Mouse (Mus musculus): ENCODE measurements around the gene Sec24d.
A peak's percentile ranks its signal among the peaks of the same experiment; 100 is the strongest.
"Not testable (repeated sequence)": the region's sequence is repeated elsewhere in the genome, so short reads cannot be mapped to it uniquely, and the experiment has no call there.

Sec24d gene

DNA sequence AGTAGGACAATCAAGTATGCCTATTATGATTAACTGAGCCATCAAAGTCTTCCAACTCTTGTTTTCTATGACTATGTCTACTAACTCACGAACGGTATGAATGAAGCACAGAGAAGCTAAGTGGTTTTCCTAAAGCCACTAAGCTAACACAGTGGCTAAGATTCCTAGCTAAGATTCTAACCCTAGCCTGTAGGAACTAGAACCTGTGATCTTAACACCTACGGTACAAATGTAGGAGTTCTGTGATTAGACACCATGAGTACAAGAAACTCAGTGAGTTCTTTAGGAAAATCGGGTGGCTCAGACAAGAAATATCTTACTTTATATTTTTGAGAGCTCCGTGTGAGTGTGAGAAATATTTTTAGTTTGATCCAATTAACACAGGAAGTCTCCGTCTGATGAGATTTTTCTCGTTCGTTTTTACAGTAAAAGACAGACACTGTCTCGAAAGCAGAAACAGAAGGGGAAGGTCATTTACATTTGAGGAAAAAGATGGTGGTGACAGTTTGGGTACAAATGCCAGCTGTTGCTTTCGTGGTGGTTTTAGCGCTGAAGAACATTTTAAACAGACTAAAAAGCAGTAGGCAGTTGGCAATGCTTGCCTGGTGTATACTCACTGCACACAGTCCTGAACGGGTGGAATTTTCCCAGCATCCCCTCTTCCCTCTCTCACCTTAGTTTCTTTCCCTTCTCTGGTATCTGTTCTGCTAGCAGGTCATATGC lies 81.0 kb downstream of the Sec24d start:
- peak; percentile 49 for DNase-seq

DNA sequence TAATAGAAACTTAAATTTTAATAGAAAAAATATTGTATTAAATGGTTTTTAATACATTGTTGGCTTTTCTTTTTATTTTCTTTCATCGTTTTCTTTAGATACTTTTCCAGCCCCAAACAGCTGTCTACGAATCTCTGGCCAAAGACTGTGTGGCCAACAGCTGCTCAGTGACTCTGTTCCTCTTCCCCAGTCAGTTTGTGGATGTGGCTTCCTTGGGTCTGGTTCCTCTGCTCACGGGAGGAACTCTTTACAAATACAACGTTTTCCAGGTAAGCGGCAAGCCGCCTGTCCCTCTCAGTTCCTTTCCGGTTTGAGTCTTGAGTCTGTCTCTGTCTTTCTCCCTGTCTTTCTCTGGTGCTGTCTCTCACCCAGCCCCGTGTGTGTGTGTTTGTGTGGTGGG lies 83.3 kb downstream of the Sec24d start:
- DNase-seq, result no peak

DNA sequence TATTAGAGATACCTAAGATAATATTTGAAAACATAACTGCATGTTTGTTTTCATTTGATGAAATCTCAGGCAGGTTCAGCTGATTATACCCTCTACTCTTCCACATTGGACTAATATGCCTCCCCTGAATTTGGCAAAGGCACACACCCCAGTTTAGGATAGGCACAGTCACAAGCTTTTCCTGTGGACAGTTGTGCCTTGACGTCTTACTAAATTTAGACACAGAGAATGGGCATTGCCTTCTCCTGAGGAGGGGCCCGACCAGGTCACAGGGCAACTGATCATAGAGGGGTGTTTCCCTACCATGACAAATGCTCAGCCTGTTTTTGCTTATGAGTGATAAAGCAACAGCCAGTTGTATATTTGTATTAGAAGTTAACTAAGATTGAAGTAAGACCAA lies 84.3 kb downstream of the Sec24d start:
- DNase-seq, result no peak

DNA sequence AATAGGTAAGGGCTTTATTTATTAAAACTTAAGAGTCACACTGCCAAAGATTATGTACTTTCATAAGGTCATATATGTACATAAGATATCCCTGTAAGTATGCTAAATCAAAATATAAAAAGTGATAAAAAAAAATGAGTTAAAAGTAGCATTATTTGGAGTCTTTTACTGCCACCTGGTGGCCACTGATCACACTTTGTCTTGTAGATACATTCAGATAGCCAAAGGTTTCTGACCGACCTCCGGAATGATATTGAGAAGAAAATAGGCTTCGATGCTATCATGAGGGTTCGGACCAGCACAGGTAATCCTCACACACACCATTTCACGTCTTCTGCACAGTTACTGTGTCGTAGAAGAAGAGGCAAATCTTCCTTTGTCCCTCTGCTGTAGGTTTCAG lies 85.9 kb downstream of the Sec24d start:
- peak; percentile 38 for DNase-seq

DNA sequence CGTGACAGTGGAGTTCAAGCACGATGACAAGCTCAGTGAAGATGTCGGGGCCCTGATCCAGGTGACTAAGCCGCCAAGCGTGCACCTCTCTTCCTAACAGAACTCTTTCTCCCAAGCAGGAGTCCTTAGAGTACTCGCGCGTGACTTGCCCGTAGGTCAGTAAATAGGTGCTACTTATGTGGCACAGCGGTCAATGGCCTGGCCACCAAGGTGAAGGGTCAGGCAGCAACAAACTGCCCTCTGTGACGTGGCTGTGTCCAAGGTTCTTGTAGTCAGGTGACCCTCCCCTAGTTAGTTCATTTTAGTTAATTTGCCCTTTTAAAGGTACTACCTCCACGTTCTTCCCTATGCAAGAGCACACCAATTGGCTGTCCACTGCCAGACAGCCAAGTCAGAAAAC lies 86.4 kb downstream of the Sec24d start:
- no peak for DNase-seq

DNA sequence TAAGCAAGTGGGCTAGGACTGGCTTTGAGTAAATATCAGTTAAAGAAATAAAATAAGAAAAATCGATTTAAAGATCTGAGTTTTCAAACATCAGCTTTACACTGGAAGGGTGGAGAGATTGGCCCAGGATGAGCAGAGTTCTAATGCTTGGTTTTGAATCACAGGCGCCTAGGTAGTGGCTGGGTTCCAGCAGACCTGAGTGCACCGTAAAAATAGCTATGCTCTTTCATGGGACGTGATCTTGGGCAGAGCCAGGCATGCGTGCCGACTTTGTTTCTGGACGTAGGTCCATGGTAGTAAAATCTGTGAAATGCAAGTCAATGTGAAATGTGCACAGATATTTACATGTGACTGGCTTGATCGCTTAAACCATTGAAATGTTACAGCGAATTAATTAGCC lies 87.1 kb downstream of the Sec24d start:
- DNase-seq, result no peak

DNA sequence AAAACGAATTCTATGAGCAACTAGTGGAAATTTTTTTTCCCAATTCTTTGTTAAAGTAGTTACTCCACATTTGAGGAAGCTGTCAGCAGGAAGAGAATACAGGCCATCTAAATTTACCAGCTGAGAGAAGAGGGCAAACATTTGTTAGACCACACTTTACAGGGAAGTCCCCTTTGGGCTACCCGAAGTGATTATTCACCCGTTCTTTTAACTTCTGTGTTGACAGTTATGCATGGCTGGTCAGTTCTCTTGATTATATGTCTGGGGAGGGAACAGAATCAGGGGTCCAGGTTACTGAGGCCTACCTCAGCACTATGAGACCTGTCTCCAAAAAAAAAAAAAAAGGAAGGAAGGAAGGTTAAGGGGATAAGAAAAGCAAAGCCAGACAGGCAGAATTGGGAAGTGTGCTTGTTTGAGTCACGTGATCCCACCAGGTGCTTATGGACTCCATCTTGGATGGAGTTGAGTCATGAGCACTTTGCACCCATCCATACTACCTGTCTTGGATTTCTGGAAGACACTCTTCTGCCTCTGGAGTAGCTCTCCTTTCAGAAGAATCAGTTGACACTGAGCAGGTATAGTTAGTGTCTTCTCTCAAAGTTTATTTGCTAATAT lies 89.2 kb downstream of the Sec24d start:
- DNase-seq, result no peak

DNA sequence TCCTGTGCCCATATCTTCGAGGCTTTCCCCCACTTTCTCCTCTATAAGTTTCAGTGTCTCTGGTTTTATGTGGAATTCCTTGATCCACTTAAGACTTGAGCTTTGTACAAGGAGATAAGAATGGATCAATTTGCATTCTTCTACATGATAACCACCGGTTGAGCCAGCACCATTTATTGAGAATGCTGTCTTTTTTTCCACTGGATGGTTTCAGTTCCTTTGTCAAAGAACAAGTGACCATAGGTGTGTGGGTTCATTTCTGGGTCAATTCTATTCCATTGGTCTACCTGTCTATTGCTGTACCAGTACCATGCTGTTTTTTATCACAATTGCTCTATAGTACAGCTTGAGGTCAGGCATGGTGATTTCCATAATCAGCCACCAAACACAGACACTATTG lies 99.6 kb downstream of the Sec24d start:
- not testable (repeated sequence) for DNase-seq

DNA sequence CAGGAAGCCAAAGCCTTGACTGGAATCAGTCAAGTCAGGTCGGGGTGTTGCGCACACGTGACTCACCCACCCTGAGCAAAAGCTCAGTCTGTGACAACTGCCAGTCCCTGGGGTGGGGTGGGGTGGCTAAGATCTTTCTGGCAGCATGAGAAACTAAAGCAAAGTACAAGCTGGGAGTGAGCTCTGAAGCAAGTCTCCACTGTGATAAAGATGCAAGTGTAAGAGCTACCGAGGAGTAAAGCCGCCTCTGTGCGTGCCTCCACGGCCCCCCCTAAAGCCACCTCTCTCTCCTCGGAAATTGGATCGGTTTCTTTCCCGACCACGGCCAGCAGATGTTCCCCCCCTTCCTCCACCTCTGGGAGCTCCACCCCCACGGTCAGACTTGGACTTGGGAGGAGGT lies 101.9 kb downstream of the Sec24d start:
- DNase-seq, result no peak

DNA sequence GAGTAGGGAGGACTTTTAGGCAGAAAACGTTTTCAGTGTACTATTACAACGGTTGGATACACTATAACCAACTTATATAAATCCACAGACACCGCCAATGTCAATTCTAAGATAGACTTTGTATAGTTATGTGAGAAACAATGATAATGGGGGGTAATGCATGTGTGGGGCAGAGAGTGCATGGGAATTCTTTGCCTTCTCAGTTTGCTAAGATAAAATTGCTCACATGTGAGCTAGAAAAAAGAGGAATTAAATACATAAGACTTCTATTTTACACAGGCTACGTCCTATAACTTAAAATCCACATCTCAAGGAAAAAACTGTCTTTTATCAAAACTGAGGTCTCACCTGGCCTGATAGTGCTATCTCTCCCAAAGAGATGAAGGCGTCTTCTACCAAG lies 103.7 kb downstream of the Sec24d start:
- DNase-seq, result no peak

DNA sequence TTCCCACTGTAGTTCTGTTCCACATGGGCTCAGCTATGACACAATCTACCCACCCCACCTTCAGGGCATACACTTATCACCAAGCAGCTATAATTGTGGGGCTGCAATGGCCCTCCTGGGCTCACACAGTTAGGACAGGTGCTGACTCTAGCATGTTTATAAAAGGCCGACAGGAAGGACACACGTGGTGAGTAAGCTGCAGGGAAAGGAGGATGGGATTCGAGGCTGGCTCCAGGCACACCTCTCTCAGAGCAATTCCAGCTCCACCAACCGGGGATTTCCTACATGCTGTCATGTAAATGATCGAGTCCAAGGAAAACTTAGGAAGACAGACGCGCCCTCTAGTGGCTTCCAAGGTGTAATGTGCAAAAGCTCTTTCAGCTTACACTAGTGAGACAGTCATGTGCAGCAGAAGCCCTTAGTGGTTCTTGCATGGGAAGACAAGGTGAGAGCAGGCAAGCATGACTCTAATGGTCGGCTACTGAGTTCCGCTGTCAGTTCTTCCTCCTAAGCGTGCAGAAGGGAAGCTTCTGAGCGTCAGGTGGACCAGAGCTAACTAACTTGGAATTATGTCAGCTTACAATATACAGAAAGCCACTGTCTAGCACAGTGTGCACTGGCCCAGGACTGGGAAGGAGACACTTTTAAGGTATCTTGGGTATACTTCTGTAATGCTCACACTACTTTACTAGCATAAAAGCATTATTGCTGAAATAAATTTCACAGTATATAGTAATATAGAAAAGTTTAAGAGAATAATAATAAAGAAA lies 104.7 kb downstream of the Sec24d start:
- peak; percentile 57 for DNase-seq

DNA sequence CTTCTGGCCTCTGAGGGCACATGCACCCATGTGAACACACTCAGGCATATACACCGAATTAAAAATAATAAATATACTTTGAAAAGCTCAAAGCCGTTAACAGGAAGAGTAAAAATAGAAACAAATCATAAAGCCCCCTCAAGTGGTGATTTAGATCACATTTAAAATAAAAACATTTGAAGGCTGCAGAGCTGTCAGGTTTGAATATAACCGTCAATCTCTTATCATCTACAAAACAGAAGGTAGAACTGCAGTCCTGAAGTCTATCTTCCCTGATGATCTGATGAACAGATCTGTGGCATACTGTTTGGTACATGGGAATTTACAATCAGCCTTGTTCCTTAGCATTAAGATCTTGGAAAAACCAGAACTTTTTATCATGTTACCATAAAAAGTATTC lies 109.3 kb downstream of the Sec24d start:
- DNase-seq, result no peak

DNA sequence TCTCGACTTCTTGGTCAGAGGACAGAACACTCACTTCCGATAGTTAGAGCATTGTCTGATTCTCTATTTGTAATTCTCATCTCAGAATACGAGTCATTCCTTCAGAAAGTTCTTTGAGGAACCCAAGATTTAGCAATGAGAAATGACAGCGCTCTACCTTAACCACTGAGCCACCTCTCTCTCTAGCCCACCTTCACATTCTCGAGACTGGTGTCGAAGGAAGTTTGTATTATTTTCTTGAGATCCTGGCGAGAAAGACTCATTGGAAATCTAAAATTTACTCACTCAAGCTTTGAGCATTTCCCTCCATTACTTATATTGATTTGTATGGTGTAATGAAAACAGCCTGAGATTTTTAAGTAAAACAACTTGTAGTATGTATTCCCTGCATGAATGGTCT lies 117.2 kb downstream of the Sec24d start:
- DNase-seq, result no peak

DNA sequence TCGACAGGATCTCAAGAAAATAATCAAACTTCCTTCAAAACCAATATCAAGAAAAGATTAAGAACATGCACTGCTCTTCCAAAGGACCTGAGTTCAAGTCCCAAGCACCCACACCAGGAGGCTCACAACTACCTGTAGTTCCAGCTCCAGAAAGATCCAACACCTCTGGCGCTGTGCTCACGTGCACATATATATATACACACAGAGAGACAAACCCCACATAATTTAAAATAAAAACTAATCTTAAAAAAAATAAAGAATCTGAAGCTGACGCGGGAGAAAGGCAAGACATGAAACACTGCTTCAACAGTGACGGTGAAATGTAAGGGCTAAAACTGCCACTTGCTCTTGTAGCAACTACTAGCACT lies 117.8 kb downstream of the Sec24d start:
- no peak for DNase-seq

DNA sequence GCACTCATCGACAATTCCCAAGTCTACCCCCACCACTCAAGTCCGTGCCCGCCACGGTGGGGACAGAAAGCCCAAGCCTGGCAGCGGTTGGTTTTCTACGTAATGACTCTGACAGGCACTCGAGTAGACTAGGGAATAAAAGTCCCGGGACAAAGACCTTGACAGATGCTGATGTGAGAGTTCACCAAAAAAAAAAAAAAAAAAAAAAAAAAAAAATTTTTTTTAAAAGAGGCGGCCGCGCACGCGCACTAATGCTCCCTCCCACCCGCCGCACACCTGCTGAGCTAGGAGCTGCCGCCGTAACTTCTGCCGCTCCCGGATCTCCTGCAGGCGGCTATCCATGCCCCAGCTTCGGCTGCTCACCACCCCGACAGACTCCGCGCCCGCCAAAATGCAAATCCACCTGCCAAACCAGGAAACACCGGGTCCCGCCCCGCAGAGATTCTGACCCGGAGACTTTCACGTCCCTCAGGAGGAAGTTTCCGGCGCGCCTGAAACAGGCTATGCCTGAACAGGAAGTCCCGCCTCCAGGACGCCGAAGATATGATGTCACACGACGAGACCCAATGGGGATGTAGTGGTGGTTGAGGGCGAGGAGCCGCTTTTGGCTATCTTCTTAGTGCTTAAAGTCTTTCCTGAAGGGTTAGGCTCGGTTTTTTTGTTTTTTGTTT lies 118.4 kb downstream of the Sec24d start, which contains the start of gene Mettl14:
Gene Mettl14 (minus strand): TSS at position 623 of the 671 bp plus-strand sequence.
- DNase-seq, result peak; percentile 97

DNA sequence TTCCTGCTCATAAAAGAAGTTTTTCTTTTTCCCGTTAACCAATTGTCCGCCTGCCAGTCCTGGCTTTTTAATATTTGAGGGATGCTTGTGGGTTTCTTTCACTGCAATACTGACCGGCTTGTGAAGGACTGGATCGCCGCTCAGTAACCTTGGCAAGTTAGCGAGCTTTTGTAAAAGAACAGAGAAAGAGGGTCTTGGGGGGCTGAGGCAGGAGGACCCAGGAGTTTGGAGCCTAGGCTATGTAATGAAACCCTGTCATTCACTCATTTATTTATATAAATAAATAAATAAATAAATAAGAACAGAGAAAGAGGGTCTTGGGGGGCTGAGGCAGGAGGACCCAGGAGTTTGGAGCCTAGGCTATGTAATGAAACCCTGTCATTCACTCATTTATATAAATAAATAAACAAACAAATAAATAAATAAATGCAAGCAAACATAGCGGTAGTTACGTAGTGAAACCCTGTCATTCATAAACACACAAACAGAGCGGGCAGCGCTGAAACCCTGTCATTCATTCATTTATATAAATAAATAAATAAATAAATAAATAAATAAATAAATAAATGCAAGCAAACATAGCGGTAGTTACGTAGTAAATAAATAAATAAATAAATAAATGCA lies 119.0 kb downstream of the Sec24d start:
- peak; percentile 20 for DNase-seq

DNA sequence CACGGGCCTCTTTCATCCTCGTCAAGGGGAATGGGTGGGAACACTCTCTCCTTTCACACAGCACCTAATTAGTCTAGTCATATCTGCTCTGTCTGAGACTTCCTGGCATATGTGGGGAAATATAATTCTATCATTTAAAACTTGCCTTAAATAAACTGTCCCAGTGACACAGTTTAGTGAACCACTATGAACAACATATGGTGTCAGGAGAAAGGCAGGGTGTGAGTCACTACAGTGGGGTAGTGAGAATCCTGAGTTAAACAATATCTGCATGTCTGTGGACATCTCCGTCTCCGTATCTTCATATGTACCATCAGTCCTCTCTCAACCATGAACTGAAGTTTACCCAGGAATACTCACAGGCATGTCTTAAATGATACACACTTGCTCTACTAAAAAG lies 123.9 kb downstream of the Sec24d start:
- no peak for DNase-seq

DNA sequence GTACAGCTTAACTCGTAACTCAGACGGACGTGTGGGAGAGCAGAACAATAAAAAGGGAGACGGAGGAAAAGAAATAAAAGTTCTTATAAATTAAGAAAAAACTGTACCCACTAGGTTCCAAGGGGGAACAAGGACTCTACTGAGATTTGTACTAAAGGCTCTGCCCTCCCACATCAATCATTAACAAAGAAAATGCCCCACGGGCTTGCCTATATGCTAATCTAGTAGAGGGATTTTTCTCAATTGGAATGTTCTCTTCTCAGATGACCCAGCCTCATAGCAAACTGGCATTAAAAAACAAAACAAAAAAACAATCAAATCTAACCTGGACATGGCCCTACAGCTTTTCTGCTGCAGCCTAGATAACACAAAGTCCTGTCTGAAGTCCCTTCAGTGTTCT lies 128.4 kb downstream of the Sec24d start:
- DNase-seq, result no peak

DNA sequence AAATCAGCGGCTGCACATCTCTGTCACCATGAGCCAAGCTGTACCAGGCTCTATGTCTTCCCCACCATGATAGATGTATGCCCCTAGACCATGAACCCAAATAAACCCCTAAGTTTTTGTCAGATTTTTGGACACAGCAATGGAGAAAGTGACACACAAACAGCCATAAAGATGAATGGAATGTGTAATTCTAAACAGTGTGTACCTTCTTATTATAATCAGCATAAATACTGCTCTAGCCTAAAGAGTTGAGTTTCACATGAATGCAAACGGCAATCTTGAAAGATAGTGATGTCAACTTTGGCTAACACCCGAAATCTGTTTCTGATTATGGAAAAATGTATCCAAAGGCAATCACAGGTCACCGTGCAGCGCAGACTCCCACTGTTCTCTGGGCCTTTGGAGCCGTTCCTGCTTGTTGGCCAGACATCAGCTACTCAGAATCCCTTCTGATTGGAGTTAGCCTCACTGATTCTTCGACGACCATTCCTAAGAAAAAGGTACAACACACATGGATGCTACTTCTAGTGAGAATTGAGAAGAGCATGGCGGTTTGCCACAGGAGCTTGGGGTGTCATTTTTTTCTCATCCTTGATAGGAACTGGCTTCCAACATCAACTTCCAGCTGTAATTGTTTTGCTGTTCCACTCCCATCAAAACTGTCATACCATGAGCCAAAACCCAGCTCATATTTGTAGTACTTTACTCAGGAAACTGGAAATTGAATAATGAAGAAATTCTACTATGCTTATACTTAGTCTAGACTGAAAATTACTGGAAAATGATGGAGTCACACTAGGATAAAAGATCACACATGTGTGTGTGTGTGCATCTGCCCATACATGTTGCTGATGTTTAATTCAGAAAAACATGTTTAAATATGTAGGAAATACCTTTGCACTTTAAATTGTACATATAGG lies 130.6 kb downstream of the Sec24d start:
- DNase-seq, result no peak

DNA sequence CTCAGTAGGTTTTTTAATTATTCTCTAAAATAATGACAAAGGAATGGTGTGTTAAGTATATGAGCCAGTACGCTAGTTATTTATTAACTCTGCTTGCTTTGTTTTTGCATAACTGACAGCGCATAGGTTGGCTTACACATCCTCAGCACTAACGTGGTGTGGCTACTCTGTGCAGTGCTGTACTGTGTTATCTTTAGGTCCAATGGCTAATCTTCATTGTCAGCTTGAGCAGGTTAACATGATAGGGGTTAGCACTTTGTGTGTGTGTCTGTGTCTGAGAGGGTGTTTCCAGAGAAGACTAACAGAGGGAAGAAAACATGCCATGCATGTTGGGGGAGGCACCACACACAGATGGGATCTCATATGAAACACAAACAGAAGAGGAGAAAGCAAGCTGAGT lies 137.7 kb downstream of the Sec24d start:
- DNase-seq, result no peak

DNA sequence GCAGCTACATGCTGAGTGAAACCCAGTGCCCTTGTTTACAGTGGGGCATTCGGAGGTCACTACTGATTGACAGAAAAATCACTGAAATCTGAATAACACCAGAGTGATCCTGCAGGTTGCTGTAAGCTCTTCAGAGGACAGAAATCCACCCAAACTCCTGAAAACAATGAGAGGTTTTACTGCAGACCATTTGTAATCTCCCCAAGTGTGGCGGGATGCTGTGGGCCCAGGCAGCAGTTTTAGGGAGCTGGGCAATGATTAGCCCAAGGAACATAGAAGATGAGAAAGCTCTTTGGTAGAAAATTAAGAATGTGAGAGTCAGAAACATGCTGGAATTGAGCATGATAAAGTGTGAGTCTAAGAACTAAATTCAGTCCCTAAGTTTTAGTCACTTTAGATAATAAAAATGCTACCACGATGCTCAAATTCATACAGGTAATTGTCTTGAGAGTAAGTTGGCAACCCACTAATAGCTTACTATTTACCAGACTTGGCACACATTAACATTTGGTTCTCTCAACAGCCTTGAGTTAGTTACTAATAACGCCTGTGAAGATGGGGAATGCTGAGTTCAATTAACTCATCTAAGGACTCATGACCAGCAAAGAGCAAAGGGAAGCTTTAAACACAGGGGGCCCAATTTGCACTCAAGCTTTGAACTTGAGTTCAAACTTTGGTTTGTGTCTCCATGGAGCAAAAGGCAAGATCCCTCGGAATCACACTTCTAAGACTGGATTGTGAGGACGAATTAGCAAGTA lies 144.7 kb downstream of the Sec24d start:
- no peak for DNase-seq

Data from layer of hippocampus, adult 9-11 months (tissue).